Mouse (Mus musculus) CD4-positive helper T cell, adult 2 months (primary cell): ENCODE data around the gene Castor1.
"Not testable (repeated sequence)": the region's sequence is repeated elsewhere in the genome, so short reads cannot be mapped to it uniquely, and the experiment has no call there.

Source experiments
- DNase-seq: peaks from one replicate; pipeline ENCODE4 v3.0.0-alpha.2; 2012; ENCODE audit warnings: low read depth, missing footprints, low spot score

Gene Castor1

DNA sequence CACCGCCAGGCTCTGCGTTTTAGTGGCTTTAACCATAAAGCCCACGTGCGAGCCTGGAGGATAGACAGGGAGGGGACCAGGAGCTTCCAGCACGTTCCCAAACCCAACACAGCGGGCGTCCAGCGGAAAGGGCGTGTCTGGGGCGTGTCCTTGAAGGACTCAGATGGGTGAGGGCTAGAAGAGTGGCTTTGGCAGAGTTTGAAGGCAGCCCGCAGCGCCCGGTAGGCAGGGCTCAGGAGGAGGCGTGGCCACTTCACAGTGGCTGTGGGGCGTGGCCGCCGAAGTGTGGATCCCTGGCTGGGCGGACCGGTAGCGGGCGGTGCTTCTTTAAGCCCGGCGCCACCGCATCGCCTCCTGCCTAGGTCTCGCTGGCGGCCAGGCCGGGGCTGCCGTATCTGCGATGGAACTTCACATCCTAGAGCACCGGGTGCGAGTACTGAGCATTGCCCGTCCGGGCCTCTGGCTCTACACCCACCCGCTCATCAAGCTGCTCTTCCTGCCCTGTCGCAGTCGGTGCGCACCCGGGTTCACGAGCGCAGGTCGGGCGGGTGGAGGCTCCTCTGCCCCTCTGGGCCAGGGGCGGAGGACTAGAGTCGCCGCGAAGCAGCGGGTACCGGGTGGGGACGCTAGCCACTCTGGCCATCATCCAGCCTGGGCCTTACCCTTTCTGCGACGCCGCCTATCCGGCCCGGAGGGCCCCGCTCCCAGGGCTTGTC, at the start of gene Castor1:
TSS of gene Castor1 (plus strand) at position 312 of the 716 bp plus-strand sequence.
- DNase-seq = peak; percentile 94

DNA sequence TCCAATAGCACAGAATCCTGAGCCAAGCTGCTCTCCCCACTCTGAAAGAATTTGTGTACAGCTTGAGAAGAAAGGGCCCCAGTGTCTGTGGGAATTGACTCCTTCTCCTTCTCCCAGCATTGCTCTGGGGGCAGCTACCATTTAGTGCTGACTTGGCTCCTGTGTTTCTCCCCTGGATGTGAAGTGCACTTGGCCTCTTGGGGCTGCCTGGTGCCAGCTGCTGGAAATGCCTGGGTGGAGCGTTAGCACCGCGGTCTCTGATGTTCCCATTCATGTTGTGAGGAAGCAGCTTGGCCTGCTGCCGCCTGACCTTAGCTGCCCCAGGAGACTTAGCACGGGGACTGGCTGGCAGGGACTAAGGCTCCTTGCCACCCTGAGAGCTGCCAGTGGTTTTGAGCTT, 43.4 kb upstream of the Castor1 start:
- DNase-seq = no peak

DNA sequence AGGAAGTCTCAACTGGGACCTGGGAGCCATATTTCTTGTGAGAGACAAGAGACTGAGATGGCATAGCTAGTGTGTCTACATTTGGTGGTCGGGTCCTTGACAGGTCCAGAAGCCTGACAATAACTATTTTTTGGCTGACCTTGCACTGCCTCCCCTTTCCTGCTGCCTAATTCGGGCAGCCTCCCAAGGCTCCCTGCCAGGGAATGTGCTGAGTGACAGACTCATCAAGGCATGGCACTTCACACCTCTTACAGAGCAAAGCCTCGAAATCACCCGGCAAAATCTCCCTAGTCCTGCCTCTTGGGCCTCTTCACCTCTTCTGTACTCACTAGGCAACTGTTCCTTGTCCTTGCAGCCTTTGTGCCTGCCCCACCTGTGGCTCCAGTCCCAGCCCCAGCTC, 40.3 kb upstream of the Castor1 start:
- DNase-seq = no peak

DNA sequence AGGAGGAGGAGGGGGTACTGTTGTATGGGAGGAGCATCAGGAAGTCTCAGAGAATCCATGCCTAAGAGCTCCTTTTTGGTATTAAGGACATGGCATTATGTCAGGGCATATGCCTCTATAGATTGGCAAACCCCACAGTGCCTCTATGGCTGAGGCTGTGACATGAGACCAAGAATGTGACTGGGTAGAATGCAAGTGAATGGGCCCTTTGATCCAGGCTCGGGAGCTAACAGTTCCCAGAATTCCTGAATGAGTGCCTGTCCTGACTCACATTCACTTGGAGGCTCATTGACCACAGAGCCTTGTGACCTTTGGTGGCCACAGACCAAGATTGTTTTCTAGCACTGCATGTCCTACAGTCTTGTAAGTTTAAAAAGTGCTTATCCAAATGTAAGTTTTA, 36.0 kb upstream of the Castor1 start:
- no peak for DNase-seq

DNA sequence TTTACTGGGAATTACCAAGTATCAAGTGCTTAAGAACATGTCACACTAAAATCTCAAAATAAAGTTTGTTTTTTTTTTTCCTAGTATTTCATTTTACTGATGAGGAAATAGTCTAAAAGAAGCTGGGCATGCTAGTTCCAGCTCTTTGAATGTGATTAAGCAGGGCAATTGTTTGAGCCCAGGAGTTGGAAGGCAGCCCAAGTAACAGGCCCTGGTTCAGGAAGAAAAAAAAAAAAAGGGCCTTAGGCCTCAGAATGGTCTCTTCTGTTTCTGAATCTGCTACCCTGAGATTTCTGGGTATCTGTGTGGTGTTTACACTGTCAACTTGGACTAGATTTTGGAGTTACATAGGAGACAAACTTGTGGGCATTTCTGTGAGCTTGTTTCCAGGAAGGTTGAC, 34.5 kb upstream of the Castor1 start:
- DNase-seq = no peak

DNA sequence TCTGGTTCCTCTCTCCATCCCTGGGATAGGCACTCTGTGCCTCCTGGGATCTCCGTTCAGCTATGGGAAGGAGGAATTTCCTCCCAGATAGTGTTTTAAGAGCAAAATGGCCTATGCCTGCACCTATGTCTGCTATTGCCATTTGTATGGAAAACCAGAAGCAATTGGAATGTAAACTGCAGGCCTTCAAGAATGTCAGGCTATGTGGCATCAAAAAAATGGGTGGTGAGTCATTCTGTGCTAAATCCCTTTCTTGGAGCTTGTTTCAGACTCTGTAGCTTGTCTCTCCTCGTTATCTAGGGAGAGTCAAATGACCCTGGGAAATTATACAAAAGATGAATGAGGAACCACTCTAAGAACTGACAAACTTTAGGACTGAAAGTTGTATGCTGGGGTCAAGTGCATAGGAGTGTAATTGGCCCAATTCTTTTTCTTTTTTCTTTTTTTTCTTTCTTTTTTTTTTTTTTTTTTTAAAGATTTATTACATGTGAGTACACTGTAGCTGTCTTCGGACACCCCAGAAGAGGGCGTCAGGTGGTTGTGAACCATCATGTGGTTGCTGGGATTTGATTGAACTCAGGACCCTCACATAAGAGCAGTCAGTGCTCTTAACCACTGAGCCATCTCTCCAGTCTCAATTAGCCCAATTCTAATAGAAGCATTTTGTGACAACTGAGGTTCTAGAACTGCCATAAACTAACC, 33.6 kb upstream of the Castor1 start:
- peak; percentile 46 for DNase-seq

DNA sequence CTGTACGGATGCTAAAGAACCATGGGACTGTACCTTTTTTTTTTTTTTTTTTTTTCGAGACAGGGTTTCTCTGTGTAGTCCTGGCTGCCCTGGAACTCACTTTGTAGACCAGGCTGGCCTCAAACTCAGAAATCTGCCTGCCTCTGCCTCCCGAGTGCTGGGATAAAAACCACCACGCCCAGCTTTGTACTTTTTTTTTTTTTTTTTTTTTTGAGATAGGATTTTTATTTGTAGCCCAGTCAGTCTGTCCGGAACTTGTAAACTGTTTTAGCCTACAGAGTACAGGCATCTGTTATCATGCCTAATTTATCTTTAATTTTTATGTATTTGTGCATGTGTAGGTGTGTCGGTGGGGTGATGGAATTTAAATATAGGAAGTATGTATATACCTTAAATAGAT, 32.5 kb upstream of the Castor1 start:
- DNase-seq = not testable (repeated sequence)

DNA sequence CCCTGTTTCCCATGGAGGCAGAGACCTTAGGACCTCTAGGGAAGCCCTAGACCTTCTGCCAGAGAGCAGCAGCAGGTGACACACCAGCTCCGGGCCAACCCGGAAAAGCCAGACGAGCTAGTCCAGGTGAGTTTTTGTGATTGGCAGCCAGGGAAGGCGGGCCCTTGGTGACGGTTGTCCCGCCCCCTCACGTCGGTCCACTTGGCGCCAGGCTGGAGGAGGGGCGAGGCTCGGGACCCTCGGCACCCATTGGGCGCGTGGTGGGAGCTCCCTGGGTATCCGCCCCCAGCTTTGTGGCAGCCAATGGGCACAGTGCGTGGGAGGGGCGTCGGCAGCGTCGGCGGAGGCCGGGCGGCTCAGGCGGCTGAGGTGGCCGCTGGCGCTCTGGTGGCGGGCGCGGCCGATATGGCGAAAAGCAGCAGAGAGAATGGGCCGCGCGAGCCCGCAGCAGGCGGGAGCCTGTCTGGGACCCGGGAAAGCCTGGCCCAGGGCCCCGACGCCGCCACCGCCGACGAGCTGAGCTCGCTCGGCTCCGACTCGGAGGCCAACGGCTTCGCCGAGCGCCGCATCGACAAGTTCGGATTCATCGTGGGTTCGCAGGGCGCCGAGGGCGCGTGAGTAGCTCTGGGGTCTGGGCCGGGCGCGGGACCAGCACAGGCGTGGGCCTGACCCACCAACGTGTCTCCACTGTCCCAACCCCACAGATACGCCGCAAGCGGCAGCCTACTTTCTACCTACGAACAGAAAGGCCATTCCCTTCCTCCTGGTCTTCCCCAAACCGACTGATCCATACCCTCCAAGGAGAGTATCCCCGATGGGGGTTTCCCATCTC, 31.3 kb upstream of the Castor1 start, which contains the start of gene Tbc1d10a:
TSS of gene Tbc1d10a (plus strand) at position 304 of the 832 bp plus-strand sequence.
- DNase-seq = peak; percentile 99

DNA sequence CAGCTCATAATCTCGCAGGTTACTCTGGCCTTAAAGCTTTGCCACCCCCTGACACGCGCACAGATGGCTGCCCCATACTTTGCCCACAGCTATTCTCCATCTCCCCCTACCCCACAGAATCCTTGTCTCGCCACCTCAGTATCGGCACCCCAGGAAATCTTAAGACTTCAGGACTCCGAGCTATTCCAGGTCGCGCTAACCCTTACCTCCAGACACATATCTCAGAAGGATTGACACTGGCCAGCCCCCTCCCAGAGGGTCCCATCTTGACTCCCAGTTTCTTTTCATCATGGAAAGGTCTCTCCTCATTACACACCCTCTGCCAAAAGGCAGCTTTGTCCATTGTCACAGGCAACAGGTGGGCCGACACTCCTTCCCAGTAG, 30.7 kb upstream of the Castor1 start:
- no peak for DNase-seq

DNA sequence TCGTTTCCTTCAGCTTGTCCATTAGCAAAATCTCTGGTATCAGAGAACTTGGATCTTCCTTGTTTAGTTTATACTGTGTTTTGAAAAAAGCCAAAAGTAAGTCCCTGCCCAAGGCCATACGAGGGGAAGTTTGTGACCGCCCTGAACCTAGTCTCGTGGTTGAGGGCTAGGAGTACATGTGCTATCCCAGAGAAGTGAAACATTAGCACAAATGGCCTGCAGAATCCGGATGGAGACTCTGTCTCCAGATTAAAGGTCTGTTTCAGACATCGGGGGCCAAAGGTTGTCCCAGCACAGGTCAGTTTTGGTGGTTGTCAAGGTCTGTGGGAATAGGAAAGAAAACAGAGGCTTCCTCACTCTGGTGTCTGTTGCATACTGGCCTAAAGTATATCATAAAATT, 28.8 kb upstream of the Castor1 start:
- DNase-seq = no peak

DNA sequence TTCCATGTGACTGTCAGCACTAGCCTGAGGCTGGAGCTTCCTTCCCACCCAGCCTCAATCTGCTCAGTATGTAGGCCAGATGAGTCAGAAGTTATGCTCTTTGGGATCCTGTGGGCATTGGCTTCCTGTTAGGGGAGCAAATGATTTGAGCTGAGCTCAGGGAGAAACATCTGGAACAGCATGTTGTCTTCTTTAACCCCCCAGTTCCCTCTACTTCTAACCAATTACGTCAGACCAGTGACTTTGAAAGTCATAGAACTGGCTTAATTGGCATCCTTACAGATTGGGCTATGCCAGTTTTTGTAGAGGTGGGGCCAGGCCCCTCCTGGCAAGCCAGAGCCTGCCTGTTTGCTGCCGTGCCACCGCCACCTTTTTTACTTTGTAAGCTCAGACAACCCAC, 27.3 kb upstream of the Castor1 start:
- no peak for DNase-seq

DNA sequence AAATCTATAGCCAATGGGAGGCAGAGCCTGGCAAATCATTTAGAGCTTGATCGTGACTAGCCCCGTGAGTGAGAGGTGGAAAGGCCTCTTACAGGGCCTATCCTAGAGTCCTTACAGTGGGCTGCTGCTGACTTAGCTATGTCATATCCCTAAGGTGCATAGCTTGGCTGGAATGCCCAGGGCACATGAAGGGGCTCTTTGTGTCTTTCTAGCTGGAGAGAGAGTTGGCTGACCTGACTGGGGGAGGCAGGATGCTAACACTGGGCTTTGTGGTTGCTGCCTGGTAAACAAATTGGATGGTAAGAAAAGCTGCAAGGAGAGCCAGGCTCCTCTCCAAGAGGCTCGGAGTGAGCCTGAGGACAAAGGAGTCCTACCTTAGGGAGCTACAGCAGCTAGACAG, 25.3 kb upstream of the Castor1 start:
- DNase-seq = no peak

DNA sequence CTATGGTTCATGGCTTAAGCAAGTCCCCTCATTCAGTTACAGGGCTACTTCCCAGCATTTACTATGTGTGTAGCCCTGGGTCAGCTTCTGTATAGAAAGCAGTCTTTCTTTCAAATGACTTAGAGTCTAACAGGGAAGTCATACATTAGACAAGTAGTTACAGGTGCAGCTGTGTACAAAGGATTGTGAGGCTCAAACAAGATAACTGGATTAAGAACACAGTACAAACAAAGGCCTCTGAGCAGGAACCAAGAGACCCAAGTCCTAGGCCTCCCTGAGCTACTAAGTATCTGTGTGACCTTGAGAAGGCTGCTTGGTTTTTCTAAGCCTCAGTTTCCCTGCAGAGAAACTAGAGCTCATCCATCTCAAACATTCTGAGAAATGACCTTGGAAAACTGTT, 24.6 kb upstream of the Castor1 start:
- no peak for DNase-seq

DNA sequence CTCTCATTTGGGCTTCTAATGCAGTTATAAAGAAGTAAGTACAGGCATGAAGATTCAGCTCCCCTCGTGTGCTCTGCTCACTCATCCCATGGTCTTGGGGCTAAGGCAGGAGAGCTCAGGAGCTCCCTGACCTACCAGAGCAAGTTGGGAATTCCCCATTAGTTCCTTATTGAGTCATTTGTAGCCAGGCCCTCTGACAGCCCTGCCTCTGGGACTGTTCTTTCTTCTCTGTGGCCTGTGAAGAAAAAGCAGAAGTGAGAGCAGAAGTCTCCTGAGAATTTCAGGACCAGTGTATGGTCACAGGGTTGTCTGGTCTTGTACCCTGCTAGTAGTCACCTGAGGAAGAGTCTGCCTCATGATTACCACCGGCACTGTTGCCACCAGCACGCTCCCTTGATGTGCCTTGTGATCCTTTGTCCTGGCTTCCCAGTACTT, 22.4 kb upstream of the Castor1 start:
- peak; percentile 37 for DNase-seq

DNA sequence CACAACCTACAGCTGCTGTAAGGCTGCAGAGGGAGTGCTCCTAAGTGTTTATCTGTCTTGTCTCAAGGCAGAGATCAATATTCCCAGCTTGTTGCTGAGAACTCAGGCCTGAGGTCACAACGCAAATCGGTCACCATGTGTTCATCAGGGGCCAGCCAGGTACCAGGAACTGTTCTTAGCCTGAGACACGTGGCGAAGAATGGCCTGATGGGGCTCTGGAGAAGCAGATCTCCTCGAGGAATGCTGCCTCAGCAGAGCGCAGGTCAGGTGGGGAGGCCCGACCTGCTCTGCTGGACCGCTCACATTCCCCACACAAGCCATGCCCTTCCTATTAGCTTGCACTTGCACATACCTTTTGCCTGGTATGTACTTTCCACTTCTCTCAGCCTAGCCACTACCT, 21.4 kb upstream of the Castor1 start:
- DNase-seq = no peak

DNA sequence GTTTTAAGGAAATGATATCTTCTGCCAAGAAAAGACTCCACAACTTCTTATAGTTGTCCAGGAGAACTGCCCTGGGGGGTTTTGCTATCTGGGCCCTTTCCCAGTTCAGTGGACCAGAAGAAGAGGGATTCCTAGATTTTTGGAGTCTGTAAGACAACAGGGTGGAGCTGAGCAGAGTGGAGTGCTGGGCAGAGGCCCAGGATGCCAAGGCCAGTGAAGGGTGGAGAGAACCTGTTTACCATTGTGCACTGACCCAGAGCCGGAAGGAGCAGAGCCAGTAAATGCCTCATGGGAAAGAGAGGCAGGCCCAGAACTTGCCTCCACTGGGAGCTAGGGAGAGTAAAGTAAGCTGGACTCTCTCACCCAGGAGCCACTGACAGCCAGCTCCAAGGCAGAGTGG, 20.3 kb upstream of the Castor1 start:
- no peak for DNase-seq

DNA sequence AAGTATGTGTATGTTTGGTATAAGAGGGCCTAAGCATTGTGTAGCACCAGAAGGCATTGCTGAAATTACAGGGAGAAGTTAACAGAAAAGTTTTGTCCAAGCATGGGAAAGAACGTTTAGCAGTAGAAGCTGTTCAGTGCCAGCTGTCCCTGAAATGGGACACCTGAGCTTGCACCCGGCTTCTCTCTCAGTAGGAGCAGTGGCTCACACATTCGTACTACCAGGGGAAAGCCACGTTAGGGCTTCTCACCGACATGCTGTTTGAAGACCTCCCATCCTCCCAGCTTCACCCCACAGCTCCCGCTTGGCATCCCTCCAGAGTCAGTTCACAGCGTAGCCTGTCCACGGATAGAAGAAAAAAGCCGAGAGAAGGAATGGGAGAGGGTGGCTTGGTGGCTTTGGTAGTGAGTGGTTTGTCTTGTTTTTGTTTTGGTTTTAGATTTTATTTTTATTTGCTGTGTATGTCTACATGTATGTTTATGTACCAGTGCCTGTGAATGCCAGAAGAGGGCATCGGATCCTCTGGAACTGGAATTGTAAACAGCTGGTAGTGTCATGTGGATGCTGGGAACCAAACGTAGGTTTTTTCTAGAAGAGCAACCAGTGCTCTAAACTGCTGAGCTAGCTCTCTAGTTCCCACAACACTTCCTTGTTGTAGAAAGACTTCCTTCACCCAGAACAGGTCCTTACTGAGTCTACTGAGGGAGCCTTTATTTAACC, 15.9 kb upstream of the Castor1 start:
- DNase-seq = peak; percentile 43

DNA sequence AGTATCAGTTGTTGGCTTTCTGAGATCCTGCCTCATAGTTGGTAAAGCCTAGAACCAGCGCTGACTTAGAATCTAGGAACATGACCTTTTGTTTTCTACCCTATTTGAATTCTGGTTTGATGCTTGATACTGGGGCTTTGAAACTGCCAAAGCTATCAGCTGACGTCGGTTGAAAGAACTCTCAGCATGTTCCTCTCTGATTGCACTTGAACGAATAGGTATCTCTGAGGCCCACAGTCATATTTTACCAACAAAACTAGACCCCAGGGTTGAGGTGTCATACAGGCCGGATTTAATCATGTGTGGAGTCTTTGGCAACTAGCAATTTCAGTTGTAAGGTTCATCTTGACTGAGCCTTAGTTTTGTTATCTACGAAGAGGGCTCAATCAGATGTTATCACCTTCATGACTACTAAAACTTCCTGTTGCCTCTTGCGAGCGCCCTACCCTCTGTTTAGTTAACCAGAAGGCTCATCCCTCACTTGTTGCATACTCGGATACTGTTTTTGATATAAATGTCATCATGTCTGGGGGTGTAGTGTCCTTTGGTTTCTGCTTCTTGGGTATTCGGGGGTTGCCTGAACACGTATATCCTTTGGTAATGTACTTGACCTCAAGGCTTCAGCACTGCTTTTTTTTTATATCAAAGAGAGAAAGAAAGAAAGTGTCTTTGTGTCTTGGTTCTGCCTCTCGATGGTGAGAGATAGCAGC, 14.9 kb upstream of the Castor1 start:
- DNase-seq = peak; percentile 79

DNA sequence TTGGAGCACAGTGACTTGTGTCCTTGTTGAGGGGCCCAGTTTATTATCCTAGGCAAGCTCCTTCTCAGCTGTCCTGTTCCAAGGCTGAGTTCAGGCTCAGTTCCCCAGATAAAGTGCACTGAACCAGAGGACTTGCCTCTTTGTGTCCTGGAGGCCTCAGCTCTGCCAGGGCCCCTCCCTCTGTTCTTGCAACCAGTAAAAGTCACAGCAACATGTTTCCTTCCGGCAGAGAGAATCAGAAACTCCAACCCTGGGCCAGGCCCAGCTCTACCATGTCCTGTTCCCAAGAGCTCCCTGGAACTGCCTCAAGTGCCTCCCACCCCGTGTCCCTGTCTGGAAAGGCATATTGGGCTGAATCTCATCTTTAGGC, 14.3 kb upstream of the Castor1 start:
- DNase-seq = peak; percentile 71

DNA sequence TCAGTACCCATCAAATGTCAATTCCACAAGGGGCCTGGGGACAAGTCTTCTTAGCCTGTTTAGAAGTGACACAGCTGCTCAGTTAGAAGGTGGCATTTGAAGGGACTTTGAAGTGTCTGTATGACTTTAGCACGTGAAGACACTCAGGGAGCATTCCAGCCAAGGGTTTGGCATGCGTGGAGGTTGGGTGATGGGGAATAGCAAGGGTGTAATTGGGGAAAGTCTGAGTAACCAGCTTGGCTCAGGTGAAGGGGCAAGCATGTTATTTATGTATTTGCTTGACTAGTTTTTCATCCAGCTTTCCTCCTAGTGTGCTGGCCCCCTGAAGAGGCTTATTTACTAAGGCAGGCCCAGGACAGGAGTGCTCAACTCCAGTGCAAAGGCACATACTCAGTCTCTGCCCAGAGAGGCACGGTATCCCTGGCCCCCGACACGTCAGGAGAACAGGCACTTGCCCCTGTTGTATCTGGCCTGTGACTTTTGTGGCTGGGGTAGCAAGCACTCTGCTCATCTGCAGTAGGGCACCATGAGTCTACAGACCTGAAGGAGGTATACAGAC, 12.8 kb upstream of the Castor1 start:
- DNase-seq = no peak

DNA sequence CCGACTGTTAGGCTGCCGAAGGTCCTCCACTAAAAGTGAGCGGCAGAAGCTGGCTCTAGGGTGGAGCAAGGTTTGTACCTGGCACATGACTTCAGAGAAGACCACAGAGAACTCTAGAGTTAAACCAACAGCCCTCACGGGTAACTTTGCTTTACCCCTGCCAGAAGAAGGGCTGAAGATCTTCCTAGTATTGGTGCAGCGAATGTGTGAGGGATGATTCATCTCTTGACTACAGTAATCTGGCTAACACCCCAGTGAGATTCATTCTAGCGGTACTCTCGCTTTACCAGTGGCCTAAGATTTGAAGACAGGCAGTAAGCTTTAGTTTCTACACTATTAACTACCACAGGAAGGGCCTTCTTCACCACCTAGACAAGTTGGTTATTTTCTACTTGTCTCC, 12.1 kb upstream of the Castor1 start:
- DNase-seq = peak; percentile 64
